Mouse (Mus musculus): ENCODE data around the gene Olfr1229. TPM values are rescaled to one million over a fixed set of nuclear protein-coding genes. Genes with fewer than 3 reads are reported as not detected.

The Olfr1229 gene
- not detected in 2 replicates for total RNA-seq (2017)

- no peak for ATAC-seq (replicated peaks; ENCODE audit: low read depth, poor library complexity, severe bottlenecking)
Observed at GRCm38 (mm10) chr2:89287914-89288313, at the start of gene Olfr1229. Olfr1229 (minus strand) TSS chr2:89288014.

- no peak for ATAC-seq (replicated peaks; ENCODE audit: low read depth, poor library complexity, severe bottlenecking)
Observed at GRCm38 (mm10) chr2:89329575-89329974, 41.8 kb upstream of the Olfr1229 start, which contains the start of gene Olfr1232. Olfr1232 (minus strand) TSS chr2:89329675.

GRCm38 (mm10) chr2:89306974-89307373 is 19.2 kb upstream of the Olfr1229 start, which contains the start of gene Olfr1231:
Olfr1231 (minus strand) TSS chr2:89307074.
- no peak for ATAC-seq (replicated peaks; ENCODE audit: low read depth, poor library complexity, severe bottlenecking)

GRCm38 (mm10) chr2:89297168-89297567 is 9.4 kb upstream of the Olfr1229 start, which contains the start of gene Olfr1230:
Olfr1230 (minus strand) TSS chr2:89297268.
- no peak for ATAC-seq (replicated peaks; ENCODE audit: low read depth, poor library complexity, severe bottlenecking)

- no peak for ATAC-seq (replicated peaks; ENCODE audit: low read depth, poor library complexity, severe bottlenecking)
Observed at GRCm38 (mm10) chr2:89253962-89254361, 33.9 kb downstream of the Olfr1229 start, which contains the start of gene Olfr1228. Olfr1228 (minus strand) TSS chr2:89254062.

Other genes with a start within 250 kb of the Olfr1229 start
- not detected in 2 replicates for gene Olfr1218, start 226.8 kb downstream of the Olfr1229 start, total RNA-seq (2017)
- gene Olfr1219, start 204.5 kb downstream of the Olfr1229 start, total RNA-seq (2017): not detected in 2 replicates
- gene Olfr1220, start 181.2 kb downstream of the Olfr1229 start, total RNA-seq (2017): not detected in 2 replicates
- not detected in 2 replicates for gene Olfr1221, start 170.7 kb downstream of the Olfr1229 start, total RNA-seq (2017)
- not detected in 2 replicates for gene Olfr1222, start 155.0 kb downstream of the Olfr1229 start, total RNA-seq (2017)
- not detected in 2 replicates for gene Olfr1223, start 136.5 kb downstream of the Olfr1229 start, total RNA-seq (2017)
- gene Olfr1224-ps1, start 123.9 kb downstream of the Olfr1229 start, total RNA-seq (2017): not detected in 2 replicates
- not detected in 2 replicates for gene Olfr1225, start 113.3 kb downstream of the Olfr1229 start, total RNA-seq (2017)
- not detected in 2 replicates for gene Olfr1226, start 88.0 kb downstream of the Olfr1229 start, total RNA-seq (2017)
- not detected in 2 replicates for gene Olfr1228, start 34.0 kb downstream of the Olfr1229 start, total RNA-seq (2017)
- gene Olfr1230, start 9.3 kb upstream of the Olfr1229 start, total RNA-seq (2017): not detected in 2 replicates
- not detected in 2 replicates for gene Olfr1231, start 19.1 kb upstream of the Olfr1229 start, total RNA-seq (2017)
- gene Olfr1232, start 41.7 kb upstream of the Olfr1229 start, total RNA-seq (2017): not detected in 2 replicates
- not detected in 2 replicates for gene Olfr1233, start 54.4 kb upstream of the Olfr1229 start, total RNA-seq (2017)
- gene Olfr1234, start 76.9 kb upstream of the Olfr1229 start, total RNA-seq (2017): not detected in 2 replicates
- not detected in 2 replicates for gene Olfr1238, start 121.7 kb upstream of the Olfr1229 start, total RNA-seq (2017)
- gene Olfr1239, start 132.4 kb upstream of the Olfr1229 start, total RNA-seq (2017): not detected in 2 replicates
- gene Olfr1240, start 155.0 kb upstream of the Olfr1229 start, total RNA-seq (2017): not detected in 2 replicates
- gene Olfr1241, start 199.1 kb upstream of the Olfr1229 start, total RNA-seq (2017): not detected in 2 replicates
- not detected in 2 replicates for gene Olfr1242, start 210.3 kb upstream of the Olfr1229 start, total RNA-seq (2017)
- not detected in 2 replicates for gene Olfr1243, start 243.5 kb upstream of the Olfr1229 start, total RNA-seq (2017)

Measured in common myeloid progenitor, adult 5-6 weeks (primary cell).